Mouse (Mus musculus): ENCODE data around the gene Tmpo.

GRCm38 (mm10) chr10:91229518-91229961 lies 48.4 kb upstream of the Tmpo start:
- TF ChIP-seq CTCF (conservative IDR thresholded peaks at IDR 0.05; ENCODE audit: low read length) = no peak
- no peak for TF ChIP-seq NANOG (IDR thresholded peaks at IDR 0.05; ENCODE audit: borderline replicate concordance, low read length)
